Mouse (Mus musculus): ENCODE data around the gene Cyp2j7. TPM values are rescaled to one million over a fixed set of nuclear protein-coding genes. Genes with fewer than 3 reads are reported as not detected.
"Not testable (repeated sequence)": the region's sequence is repeated elsewhere in the genome, so short reads cannot be mapped to it uniquely, and the experiment has no call there.

Cyp2j7 gene
- under 1 TPM in 1 of 2 experiments, not detected in 1; 0.17 TPM for total RNA-seq (2021)

DNA sequence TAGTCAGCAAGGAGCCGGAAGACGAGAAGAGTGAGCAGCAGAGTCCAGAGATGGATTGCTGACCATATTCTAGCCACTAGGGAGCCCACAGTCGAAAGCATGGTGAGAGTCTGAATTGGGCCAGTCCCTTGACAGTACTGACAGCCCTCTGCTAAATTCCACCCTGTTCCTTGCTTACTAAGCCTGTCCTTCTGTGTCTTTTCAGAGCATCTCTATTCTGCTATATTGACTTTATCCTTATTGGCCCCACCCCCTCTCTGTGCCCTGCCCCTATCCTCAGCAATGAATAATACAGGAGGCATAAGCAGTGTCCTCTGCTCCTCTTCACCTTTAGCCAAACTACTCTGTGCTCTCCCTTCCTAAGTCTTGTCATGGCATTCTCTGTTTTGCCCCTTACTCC lies at the start of gene Cyp2j7:
TSS of gene Cyp2j7 (minus strand) at position 101 of the 400 bp plus-strand sequence.
- DNase-seq (ENCODE audit: extremely low spot score in 1 of 2, low spot score in 1 of 2) = no peak

DNA sequence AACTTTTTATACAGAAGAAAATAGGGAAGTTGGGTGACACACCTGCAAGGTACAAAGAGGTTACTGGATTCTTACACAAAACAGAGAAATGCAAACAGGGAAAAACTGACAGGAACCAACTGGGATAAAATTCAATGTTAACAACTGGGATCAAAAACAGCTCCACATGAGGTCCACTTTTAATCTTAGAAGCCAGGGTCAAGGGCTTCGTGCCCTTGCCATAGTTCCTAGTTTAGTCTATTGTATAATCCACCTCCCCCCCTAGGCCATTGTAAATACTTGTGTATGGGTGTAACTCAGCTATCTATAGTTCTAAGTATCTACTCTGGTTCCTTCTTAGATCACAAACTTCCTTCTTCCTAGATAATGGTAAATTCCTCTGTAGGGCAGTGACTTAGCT lies 40.4 kb upstream of the Cyp2j7 start:
- not testable (repeated sequence) for DNase-seq (ENCODE audit: extremely low spot score in 1 of 2, low spot score in 1 of 2)

DNA sequence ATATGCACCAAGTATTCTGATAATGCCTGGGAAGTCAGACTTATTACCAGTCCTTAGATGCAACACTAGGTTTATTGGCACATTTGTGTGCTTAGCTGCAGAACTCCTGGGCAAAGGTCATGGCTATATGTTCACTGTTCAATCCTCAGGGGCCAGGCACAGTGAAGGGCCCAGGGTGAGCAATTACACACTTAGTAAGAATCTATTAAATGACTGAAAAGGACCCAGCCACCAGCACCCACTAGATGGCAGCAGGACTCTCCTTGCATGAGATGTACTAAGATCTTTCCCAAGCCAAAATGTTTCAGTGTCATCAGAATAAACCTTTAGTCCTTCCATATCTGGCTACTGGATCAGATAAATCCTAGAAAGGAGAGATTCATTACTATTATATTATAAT lies 37.4 kb upstream of the Cyp2j7 start:
- DNase-seq (ENCODE audit: extremely low spot score in 1 of 2, low spot score in 1 of 2) = peak; percentile 23 to 76

DNA sequence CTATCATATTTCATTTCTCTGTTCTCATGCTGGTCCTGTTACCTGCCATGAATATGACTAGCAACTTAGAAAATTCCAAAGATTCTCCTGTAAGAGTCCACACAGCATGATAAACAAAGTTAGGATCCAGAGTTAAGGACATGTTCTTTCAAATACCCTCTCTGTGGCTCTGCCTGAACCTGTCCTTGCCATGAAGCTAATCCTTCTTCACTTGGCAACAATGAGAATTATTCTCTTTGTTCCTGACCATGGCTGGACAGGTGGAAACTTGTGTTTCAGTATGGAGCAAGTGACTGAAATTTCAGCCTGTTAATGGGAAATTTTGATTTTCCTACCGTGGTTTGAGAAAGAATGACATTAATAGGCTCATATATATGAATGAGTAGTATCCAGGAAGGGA lies 39.8 kb downstream of the Cyp2j7 start:
- DNase-seq (ENCODE audit: extremely low spot score in 1 of 2, low spot score in 1 of 2) = no peak

DNA sequence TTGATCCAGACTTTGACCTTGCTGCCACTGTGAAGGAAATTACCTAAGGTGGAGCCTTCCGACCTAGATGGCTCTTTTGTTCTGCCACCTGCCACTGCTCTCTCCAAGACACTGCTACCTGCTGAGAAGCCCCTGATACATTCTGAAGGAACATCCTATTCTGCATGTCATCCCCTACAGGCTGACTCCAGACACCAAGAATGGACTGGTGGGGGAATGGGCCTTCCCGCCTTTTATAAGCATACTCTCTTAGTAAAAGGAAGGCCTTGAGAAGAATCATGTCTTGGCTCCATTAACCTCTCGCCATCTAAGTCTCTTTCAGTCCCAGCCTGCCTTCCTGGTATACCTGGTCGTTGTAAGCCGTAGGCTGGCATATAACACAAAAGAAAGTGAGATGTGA lies 47.1 kb downstream of the Cyp2j7 start:
- DNase-seq (ENCODE audit: extremely low spot score in 1 of 2, low spot score in 1 of 2) = not testable (repeated sequence)

DNA sequence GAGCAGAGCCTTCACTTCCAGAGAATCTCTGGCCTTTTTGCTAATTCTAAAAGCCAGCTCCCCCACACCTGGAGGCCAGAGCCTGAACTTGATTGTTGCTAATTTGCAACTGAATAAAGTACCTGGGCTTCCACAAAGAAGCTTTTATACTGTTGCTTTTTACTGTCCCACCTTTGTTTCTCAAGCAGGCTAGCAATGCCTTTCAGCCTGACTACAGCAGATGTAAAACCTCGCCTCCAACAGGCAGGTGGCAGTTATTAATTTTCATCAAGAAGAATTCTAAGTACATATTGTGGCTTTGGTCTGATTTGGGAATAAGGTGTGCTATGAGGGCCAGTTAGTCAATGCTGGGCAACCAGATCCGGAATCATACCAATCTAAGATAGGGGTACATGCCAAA lies 47.8 kb downstream of the Cyp2j7 start:
- not testable (repeated sequence) for DNase-seq (ENCODE audit: extremely low spot score in 1 of 2, low spot score in 1 of 2)

DNA sequence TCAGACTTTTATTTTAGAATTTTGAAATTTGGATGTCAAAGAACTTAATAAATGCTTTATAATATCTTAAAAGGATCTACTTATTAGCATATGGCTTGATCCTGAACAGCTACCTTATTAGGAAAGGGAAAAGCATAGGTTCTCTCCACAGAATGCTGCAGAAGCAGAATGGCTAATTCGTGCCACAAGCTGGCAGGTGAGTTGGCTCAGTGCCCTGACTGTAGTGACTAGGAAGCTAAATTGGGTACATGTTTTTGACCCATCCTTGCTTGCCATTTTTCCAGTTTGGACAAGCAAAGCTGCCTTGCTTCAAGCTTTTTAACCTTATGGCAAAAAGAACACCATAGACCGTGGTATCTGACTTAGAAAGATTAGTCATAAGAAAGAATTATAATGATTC lies 48.3 kb downstream of the Cyp2j7 start:
- DNase-seq (ENCODE audit: extremely low spot score in 1 of 2, low spot score in 1 of 2) = not testable (repeated sequence)

DNA sequence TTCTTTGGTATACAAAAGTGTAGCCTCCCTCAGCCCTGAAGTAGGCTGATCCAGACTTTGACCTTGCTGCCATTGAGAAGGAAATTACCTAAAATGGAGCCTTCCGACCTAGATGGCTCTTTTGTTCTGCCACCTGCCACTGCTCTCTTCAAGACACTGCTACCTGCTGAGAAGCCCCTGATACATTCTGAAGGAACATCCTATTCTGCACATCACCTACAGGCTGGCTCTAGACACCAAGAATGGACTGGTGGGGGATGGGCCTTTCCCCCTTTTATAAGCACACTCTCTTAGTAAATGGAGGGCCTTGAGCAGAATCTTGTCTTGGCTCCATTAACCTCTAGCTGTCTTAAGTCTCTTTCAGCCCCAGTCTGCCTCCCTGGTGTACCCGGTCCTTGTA lies 51.7 kb downstream of the Cyp2j7 start:
- not testable (repeated sequence) for DNase-seq (ENCODE audit: extremely low spot score in 1 of 2, low spot score in 1 of 2)

DNA sequence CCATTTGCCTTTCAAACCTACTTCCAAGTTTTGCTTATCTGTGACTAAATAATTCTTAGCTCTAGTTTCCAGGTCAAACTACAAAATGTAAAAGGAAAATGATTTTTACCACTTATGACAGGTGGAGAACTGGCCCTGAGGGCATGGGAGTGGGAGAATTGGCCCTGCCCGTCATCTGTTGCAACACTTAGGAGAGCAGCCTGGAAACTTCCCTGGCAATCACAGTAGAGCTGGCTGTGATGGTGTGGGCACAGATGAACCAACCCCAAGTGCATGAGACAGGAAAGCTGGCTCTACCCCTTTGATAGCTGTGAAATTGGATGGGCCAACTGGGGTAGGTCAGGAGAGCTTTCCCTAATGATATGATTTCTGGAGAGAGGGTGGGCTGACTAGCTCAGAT lies 73.6 kb downstream of the Cyp2j7 start:
- no peak for DNase-seq (ENCODE audit: extremely low spot score in 1 of 2, low spot score in 1 of 2)

DNA sequence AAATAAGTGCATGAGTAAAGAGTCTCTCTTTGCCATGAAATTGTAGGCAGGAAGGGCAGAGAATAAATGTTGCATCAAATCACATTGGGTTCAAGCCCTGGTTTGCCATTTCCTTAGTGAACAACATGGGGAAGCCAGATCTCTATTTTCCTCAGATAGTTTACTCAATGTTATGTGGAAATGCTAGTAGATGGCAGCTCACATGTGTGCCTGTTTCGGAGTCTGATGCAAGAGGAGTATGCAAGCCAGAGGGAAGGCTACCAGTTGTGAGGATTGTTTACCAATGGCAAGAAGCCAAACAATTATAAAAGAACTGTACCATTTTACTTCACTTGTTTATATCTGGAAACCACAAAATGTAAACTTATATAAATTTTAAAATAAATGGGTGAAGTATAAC lies 74.9 kb downstream of the Cyp2j7 start:
- no peak for DNase-seq (ENCODE audit: extremely low spot score in 1 of 2, low spot score in 1 of 2)

Other genes with a start within 250 kb of the Cyp2j7 start
- 1 to 10 TPM; 1.7 to 2.3 TPM for gene Cyp2j13, start 159.1 kb downstream of the Cyp2j7 start, total RNA-seq (2021)
- gene Cyp2j12, start 95.5 kb downstream of the Cyp2j7 start, total RNA-seq (2021) = 1 to 10 TPM; 4.3 to 4.8 TPM
- gene Cyp2j11, start 112.0 kb upstream of the Cyp2j7 start, total RNA-seq (2021) = not detected